Mouse (Mus musculus) mature B cell (primary cell): ENCODE results near the gene Col15a1.

Experiments used
- in situ Hi-C: fragments of 300-500 bp; cut with MboI; formaldehyde crosslinking; loops from 2 replicates; pipeline ENCODE4 v1.14.3; 2019

The Col15a1 gene

DNA sequence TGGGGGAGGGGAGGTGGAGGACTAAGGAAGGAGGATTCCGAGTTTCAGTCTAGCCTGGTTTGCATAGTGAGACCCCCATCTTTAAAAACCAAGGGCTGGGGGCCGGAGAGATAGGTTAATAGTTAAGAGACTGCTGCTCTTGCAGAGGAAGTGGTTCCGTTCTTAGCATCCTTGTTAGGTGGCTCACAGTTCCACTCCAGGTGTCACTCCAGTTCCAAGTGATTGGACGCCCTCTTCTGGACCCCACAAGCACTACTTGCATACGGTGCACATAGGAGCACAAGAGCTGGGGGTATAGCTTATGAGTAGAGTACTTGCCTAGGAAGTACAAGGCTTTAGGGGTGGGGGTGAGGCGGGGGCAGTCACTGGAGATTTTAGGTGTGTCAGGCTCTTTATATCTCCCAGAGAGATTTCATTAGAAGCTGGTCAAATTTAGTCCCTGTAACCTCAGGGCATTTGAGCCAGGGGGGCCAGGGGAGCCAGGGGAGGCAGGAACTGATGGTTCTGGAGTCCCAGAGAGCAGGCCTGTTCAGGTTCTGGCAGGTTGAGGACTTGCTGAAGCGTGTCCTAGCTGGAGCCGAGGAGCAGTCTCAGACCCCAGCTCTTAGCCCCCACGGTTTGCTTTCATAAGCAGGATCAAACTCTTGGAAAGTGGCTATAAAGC, 143.6 kb downstream of the Col15a1 start:
- in situ Hi-C loops = no loop called here

DNA sequence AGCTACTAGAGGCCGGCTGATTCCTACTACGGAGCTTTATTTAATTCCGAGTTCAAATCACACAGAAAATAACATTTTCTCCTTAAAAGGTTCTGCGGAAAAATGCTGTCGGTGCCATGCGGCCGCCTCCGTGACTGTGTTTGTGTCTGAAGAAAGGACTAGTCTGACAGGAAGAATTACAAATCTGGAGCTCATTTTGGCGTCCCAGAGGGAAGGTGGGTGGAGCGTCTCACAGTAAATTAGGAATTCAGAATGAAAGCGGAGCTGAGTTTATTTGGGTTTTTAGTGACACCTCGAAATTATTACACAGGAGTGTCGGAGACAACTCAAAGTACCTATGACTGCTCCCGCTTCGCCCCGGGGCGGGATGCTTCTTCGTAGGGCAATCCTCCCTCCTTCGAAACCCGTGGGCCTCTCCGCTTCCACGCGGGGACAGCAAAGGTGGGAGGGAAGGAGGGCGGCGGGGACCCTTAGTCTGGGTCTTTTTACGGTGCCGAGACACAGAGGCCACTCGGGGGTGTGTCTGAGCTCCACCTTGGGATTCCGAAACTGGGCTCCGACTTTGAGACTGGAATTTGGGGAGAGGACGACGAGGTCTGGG, 144.2 kb downstream of the Col15a1 start:
- in situ Hi-C loops = no loop called here

DNA sequence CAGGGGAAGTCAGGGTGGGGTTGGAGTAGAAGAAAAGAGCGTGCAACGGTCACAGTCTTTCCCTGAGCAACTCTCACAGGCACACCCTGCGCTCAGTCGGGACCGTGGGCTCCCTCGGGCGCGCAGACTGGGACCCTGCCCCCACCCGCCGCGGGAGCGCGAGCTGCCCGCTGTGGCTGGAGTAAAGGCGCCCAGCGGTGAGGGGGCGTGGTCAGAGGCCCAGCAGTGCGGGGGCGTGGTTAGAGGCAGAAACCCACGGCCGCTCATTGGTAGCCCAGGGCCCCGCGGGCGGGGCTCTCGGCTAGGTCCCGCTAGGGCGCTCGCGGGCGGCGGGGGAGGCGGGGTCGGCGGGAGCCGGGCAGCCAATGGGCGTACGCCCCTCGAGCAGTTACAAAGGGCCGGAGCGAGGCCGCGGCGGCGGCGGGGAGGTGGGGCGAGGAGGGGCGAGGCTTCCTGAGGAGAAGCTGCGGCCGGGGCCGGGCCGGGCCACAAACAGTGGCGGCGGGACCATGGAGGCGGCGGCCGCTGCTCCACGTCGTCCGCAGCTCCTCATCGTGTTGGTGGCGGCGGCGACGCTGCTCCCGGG, 144.9 kb downstream of the Col15a1 start, which contains the start of gene Tgfbr1:
Gene Tgfbr1 (plus strand): TSS at position 420 of the 586 bp plus-strand sequence.
- in situ Hi-C loops = no loop called here

DNA sequence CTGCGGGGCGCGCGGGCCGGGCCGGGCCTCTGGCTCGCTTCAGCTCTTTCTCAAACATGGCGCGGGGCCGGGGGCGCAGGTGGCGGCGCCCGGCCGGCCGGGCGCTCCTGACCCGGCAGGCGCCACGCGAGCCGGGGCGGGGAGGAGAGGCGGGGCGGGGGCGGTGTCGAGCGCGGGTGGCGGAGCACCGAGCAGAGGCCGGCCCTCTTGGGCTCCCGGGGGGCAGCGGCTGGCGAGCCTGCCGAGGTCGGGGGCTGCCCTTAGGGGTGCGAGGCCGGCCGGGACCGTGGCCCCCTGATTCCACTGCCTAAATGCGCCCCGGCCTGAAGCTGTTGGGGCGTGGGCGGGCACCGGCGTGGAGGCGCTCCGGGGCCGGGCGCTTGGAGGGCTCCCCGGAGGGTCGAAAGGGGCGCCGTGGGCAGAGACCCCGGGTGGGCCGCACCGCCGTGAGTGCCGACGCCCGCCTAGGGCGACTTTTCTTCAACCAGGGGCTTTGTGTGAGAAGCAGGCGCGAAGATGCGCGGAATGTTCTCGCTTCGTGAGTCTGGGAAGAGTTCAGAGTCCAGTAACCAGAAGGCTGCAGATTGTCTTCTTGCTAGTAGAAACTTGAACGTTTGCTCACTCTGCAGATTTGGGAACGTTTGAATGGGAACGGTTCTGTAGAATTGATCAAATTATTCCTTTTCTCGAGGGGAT, 145.6 kb downstream of the Col15a1 start:
- in situ Hi-C loops = no loop called here

DNA sequence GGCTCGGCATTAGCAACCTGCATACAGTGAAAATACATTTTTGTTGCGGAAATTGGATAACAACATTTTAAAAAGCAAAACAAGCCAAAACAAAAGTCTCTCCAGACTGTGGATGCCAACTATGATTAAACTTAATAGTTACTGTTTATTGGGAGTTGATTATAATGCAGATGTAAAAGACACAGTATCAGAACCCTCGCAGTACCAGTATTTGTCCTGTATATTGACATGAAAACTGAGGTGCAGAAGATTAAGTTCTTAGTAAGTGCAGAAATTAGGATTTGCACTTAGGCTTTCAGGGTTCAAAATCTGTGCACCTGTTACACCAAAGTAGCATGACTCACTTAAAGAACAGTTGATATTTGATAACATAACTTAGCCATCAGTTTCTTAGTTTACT, 146.3 kb downstream of the Col15a1 start:
- in situ Hi-C loops = no loop called here

DNA sequence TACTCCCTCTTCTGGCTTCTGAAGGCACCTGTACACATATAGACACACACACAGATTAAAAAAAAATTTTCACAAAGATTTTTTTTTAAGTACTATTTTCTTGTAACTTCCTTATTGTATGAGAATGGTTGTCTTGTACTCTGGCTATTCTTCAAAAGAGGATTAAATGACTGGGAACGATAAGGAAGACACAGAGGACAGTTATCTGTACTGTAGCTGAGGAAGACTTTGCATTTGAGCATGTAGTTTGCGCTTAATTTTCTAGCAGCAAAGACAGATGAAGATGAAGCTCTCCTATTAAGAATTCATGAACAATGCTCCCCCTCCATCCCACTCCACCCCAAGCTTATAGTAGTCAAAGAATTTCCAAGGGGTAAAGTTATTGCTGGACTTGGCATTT, 154.7 kb downstream of the Col15a1 start:
- in situ Hi-C loops = no loop called here
